In genomic region chr12:27338721-27339170, GRCm38 (mm10) we compare ENCODE assay signal across 8 mouse cellular contexts. TPM values are rescaled to one million over a fixed set of nuclear protein-coding genes. Genes with fewer than 3 reads are reported as not detected.
DNase-seq lines count a peak whose midpoint lies in the region; ATAC-seq and TF ChIP-seq lines count a peak whose summit lies in the region.

No protein-coding gene starts in this region.

- peak; percentile 36 for DNase-seq in adrenal gland, postnatal 10 days
- no peak for DNase-seq in adrenal gland, adult 18-20 months (ENCODE audit: low spot score in 2 of 2)
- peak; percentile 70 for DNase-seq in forebrain, embryonic 14.5 days (ENCODE audit: low spot score)

- TF ChIP-seq EP300 in ES-Bruce4 (IDR thresholded peaks at IDR 0.05; ENCODE audit: insufficient read depth, low read depth, low read length), result no peak

- peak overlapping the region; percentile 68 for H3K4me3 ChIP-seq in ES-Bruce4 (ENCODE audit: low read depth, low read length)
- H3K4me3 ChIP-seq in forebrain, embryonic 14.5 days (ENCODE audit: low read depth, low read length), result peak overlapping the region; percentile 100
- H3K4me3 ChIP-seq in intestine, postnatal 0 days (ENCODE audit: low read depth, low read length), result peak overlapping the region; percentile 65
- peak overlapping the region; percentile 91 for H3K4me3 ChIP-seq in limb, embryonic 13.5 days
- H3K4me3 ChIP-seq in neural tube, embryonic 12.5 days, result peak overlapping the region; percentile 79

- no peak for TF ChIP-seq POLR2A in ES-Bruce4 (IDR thresholded peaks at IDR 0.05; ENCODE audit: insufficient read depth, low read length)

- no peaks in the 10 kb centered on the region for H3K9me3 ChIP-seq in ES-Bruce4 (replicated peaks; ENCODE audit: control insufficient read depth, insufficient read depth, low read length, poor library complexity, severe bottlenecking)
- no peaks in the 10 kb centered on the region for H3K9me3 ChIP-seq in forebrain, embryonic 14.5 days (replicated peaks; ENCODE audit: control insufficient read depth, low read length)
- no peaks in the 10 kb centered on the region for H3K9me3 ChIP-seq in intestine, postnatal 0 days (ENCODE audit: control insufficient read depth)
- no peaks in the 10 kb centered on the region for H3K9me3 ChIP-seq in limb, embryonic 13.5 days
- no peaks in the 10 kb centered on the region for H3K9me3 ChIP-seq in neural tube, embryonic 12.5 days

- under 1% methylated on average over 40 of the region's 40 CpGs for WGBS in forebrain, embryonic 14.5 days
- WGBS in intestine, postnatal 0 days, result under 1% methylated on average over 40 of the region's 40 CpGs
- under 1% methylated on average over 40 of the region's 40 CpGs for WGBS in limb, embryonic 13.5 days
- under 1% methylated on average over 40 of the region's 40 CpGs for WGBS in neural tube, embryonic 12.5 days

- peak overlapping the region; percentile 20; the same call in 1 of the 2 replicates for H3K27ac ChIP-seq in ES-Bruce4 (ENCODE audit: insufficient read depth, low read length)
- H3K27ac ChIP-seq in forebrain, embryonic 14.5 days (ENCODE audit: low read depth, low read length), result peak overlapping the region; percentile 98
- H3K27ac ChIP-seq in intestine, postnatal 0 days (ENCODE audit: low read depth, low read length), result no peak overlapping the region
- peak overlapping the region; percentile 94 for H3K27ac ChIP-seq in limb, embryonic 13.5 days
- H3K27ac ChIP-seq in neural tube, embryonic 12.5 days, result peak overlapping the region; percentile 74

- TF ChIP-seq CTCF in ES-Bruce4 (IDR thresholded peaks at IDR 0.05; ENCODE audit: low read depth, low read length), result no peak
- no peak for TF ChIP-seq CTCF in intestine, postnatal 0 days (IDR thresholded peaks at IDR 0.05; ENCODE audit: low read depth)

- peak overlapping the region; percentile 66 for H3K9ac ChIP-seq in ES-Bruce4 (ENCODE audit: low read depth, poor library complexity, severe bottlenecking)
- peak overlapping the region; percentile 100 for H3K9ac ChIP-seq in forebrain, embryonic 14.5 days (ENCODE audit: low read length)
- peak overlapping the region; percentile 45 for H3K9ac ChIP-seq in intestine, postnatal 0 days (ENCODE audit: low read depth, low read length)
- H3K9ac ChIP-seq in limb, embryonic 13.5 days, result peak overlapping the region; percentile 100
- peak overlapping the region; percentile 100 for H3K9ac ChIP-seq in neural tube, embryonic 12.5 days

- peak overlapping the region; percentile 87 for H3K4me2 ChIP-seq in forebrain, embryonic 14.5 days (ENCODE audit: low read length)
- H3K4me2 ChIP-seq in intestine, postnatal 0 days (replicated peaks; ENCODE audit: low read depth), result peak overlapping the region; percentile 95
- H3K4me2 ChIP-seq in limb, embryonic 13.5 days (replicated peaks), result peak overlapping the region; percentile 72
- H3K4me2 ChIP-seq in neural tube, embryonic 12.5 days (replicated peaks), result peak overlapping the region; percentile 70

- no peaks in the 10 kb centered on the region for H3K27me3 ChIP-seq in ES-Bruce4 (ENCODE audit: control insufficient read depth, insufficient read depth, low read length, poor library complexity, severe bottlenecking)
- H3K27me3 ChIP-seq in forebrain, embryonic 14.5 days (replicated peaks; ENCODE audit: control insufficient read depth, insufficient read depth, low read length), result no peaks in the 10 kb centered on the region
- peaks cover 11% of the 10 kb centered on the region; the same call in 1 of the 2 replicates for H3K27me3 ChIP-seq in intestine, postnatal 0 days (replicated peaks; ENCODE audit: control insufficient read depth, insufficient read depth, low read length)
- no peaks in the 10 kb centered on the region for H3K27me3 ChIP-seq in limb, embryonic 13.5 days
- no peaks in the 10 kb centered on the region for H3K27me3 ChIP-seq in neural tube, embryonic 12.5 days (replicated peaks)

- ATAC-seq in forebrain, embryonic 14.5 days, result no peak
- ATAC-seq in intestine, postnatal 0 days, result no peak
- ATAC-seq in limb, embryonic 13.5 days (ENCODE audit: low FRiP score, low read depth), result no peak
- no peak for ATAC-seq in neural tube, embryonic 12.5 days (ENCODE audit: low FRiP score, low read depth)
- no peak for ATAC-seq in monocyte, adult 5-6 weeks (replicated peaks; ENCODE audit: insufficient number of reproducible peaks, low FRiP score, low TSS enrichment, poor library complexity, severe bottlenecking)

- peaks cover 4% of the 10 kb centered on the region; the same call in 1 of the 2 replicates for H3K36me3 ChIP-seq in ES-Bruce4 (ENCODE audit: control insufficient read depth, insufficient read depth, low read length, poor library complexity, severe bottlenecking)
- peaks cover 46% of the 10 kb centered on the region for H3K36me3 ChIP-seq in forebrain, embryonic 14.5 days (ENCODE audit: control insufficient read depth, insufficient read depth, low read length)
- no peaks in the 10 kb centered on the region for H3K36me3 ChIP-seq in intestine, postnatal 0 days (ENCODE audit: control insufficient read depth, insufficient read depth)
- H3K36me3 ChIP-seq in limb, embryonic 13.5 days, result peaks cover 29% of the 10 kb centered on the region
- peaks cover 13% of the 10 kb centered on the region for H3K36me3 ChIP-seq in neural tube, embryonic 12.5 days

- H3K4me1 ChIP-seq in ES-Bruce4 (ENCODE audit: control insufficient read depth, insufficient read depth, low read length), result peaks cover 2% of the 10 kb centered on the region
- H3K4me1 ChIP-seq in forebrain, embryonic 14.5 days (ENCODE audit: control insufficient read depth, insufficient read depth, low read length), result peaks cover 11% of the 10 kb centered on the region; the same call in 1 of the 2 replicates
- no peaks in the 10 kb centered on the region for H3K4me1 ChIP-seq in intestine, postnatal 0 days (replicated peaks; ENCODE audit: control insufficient read depth, insufficient read depth, low read length)
- H3K4me1 ChIP-seq in limb, embryonic 13.5 days, result peaks cover 20% of the 10 kb centered on the region
- H3K4me1 ChIP-seq in neural tube, embryonic 12.5 days, result peaks cover 11% of the 10 kb centered on the region; the same call in 1 of the 2 replicates

RNA-seq across cellular contexts. Expression of gene Sox11, which starts 3.6 kb away (rescaled TPM):
- total RNA-seq in adrenal gland, postnatal 10 days (2021), result 1 to 10 TPM; 1.4 to 1.9 TPM
- total RNA-seq in adrenal gland, adult 18-20 months (2021), result under 1 TPM; 0.06 to 0.10 TPM
- 60.1 and 62.5 TPM in 2 replicates for polyA plus RNA-seq in ES-Bruce4 (2011; ENCODE audit: insufficient read depth, insufficient read length, low read depth, missing spikeins)
- 948 and 1,039 TPM in 2 replicates for polyA plus RNA-seq in forebrain, embryonic 14.5 days (2014; fragmentation: Nextera tagmentation; extraction: Ambion mirVana)
- 4.7 and 4.9 TPM in 2 replicates for polyA plus RNA-seq in intestine, postnatal 0 days (2015; fragmentation: Nextera tagmentation; extraction: Ambion mirVana)
- polyA plus RNA-seq in limb, embryonic 13.5 days (2015; fragmentation: Nextera tagmentation; extraction: Ambion mirVana), result 213 and 220 TPM in 2 replicates
- polyA plus RNA-seq in neural tube, embryonic 12.5 days (2016; fragmentation: Nextera tagmentation; extraction: Ambion mirVana), result 576 and 584 TPM in 2 replicates
- not detected in 3 replicates for total RNA-seq in monocyte, adult 5-6 weeks (2017)

Comparison
In these comparisons a context has a peak if more than half of its experiments do, and no peak if none do; other contexts are left out.
1. DNase-seq: peak in adrenal gland, postnatal 10 days (single experiment) and forebrain, embryonic 14.5 days (single experiment); none in adrenal gland, adult 18-20 months (0 of 2).
2. H3K9ac ChIP-seq: peak in every context shown above with its lines; median percentile 100 in forebrain, embryonic 14.5 days; 100 in limb, embryonic 13.5 days; 100 in neural tube, embryonic 12.5 days; 66 in ES-Bruce4; 45 in intestine, postnatal 0 days.
3. RNA of gene Sox11, which starts 3.6 kb away (polyA plus RNA-seq): 948 to 1,039 TPM in forebrain, embryonic 14.5 days, 576 to 584 TPM in neural tube, embryonic 12.5 days, 213 to 220 TPM in limb, embryonic 13.5 days and 60.1 to 62.5 TPM in ES-Bruce4; 4.7 to 4.9 TPM in intestine, postnatal 0 days; every median in the first group is over 10 times any median in the second.
4. Peak in every context shown above with its lines, with median percentiles within 50 percentile points of each other: H3K4me3 ChIP-seq and H3K4me2 ChIP-seq.